Mouse (Mus musculus): ENCODE data around the gene Btrc.

Gene Btrc

DNA sequence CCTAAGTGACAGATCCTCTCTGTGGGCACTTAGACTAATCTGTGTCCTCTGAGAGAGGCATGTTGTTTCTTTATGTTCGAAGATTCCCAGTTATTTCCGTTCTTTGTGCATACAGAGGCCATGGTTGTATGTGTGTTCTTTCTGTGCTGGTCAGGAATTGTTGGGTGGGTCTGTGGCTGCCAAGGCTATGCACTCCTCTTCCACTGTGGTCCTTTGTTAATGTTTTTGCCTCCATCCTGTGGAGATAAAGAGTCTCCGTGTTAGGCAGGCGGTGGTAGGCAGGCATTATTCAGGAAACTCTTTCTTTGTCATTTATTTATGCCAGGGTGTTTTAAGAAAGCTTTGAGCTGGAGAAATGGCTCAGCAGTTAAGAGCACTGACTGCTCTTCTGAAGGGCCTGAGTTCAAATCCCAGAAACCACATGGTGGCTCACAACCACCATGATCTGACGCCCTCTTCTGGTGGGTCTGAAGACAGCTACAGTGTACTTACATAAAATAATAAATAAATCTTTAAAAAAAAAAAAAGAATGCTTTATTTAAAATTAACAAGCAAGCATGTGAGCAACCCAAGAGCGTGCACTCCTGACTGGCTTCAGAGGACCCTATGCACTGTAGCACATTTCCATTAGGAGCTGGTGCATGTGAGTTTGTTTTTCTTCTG, 67.6 kb downstream of the Btrc start:
- DNase-seq: no peak

DNA sequence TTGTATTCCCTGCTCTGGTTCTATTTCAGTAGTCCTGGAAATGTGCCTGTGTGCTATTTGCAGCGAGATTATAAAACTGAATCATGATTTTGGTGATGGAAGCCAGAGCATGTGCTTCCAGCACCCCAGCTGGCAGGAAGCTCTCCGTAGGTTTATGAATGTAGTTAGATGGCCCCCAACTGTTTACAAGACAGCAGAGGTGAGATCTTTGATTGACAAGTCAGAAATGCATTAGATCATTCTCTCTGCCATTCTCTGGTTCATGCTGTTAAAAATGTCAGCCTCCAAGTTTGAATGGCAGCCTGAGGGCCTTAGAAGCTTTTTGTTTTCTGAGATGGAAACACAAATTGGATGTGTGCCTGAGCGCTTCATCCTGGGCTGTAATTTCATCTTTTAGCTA, 68.8 kb downstream of the Btrc start:
- DNase-seq: no peak

DNA sequence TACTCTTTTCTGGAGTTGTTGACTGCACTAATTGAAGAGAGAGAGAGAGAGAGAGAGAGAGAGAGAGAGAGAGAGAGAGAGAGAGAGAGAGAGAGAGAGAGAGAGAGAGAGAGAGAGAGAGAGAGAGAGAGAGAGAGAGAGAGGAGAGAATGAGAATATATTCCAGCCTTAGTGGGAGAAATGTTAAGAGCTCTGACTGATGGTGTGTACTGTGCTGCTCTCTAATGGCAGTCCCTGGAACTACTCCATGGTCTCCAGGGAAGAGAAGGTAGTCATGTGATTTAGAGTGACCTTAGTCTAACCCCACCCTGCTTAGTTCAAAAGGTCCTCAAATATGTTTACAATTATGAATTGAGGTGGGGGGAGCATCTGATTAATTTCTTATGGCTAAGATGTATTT, 72.5 kb downstream of the Btrc start:
- peak in 1 of 2 experiments; percentile 23 for DNase-seq

DNA sequence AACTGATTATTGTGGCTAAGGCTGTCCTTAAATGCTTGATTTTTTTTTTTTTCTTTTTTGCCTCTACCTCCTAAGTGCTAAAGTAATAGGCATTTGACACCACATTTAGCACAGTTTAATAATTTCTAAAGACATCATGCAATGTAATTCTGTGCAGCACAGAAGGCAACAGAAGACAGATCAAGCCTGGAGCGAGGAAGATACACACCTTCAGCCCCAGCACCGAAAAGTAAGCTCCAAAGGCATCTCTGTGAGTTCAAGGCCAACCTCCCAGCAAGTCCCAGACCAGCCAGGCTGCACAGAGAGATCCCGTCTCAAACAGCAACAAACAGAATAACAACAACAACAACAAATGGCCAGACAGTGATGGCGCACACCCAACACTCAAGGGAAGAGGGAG, 73.6 kb downstream of the Btrc start:
- no peak for DNase-seq

DNA sequence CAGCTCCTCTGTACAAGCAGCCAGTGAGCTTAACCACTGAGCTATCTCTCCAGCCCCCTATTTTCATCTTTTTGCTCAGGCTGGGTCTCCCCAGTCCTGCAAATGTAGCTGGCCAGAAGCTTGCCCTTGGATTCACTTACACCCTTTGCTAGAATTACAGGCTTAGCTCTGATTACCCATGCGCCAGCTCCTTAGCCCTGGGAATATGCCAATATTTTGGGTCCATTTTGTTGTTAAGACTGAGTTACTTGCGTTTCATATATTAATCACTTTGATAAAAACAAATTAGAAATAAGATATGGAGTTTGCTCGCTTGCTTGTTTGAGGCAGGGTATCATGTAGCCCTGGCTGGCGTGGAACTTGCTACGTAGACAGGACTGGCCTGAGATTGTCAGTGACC, 74.7 kb downstream of the Btrc start:
- no peak for DNase-seq

DNA sequence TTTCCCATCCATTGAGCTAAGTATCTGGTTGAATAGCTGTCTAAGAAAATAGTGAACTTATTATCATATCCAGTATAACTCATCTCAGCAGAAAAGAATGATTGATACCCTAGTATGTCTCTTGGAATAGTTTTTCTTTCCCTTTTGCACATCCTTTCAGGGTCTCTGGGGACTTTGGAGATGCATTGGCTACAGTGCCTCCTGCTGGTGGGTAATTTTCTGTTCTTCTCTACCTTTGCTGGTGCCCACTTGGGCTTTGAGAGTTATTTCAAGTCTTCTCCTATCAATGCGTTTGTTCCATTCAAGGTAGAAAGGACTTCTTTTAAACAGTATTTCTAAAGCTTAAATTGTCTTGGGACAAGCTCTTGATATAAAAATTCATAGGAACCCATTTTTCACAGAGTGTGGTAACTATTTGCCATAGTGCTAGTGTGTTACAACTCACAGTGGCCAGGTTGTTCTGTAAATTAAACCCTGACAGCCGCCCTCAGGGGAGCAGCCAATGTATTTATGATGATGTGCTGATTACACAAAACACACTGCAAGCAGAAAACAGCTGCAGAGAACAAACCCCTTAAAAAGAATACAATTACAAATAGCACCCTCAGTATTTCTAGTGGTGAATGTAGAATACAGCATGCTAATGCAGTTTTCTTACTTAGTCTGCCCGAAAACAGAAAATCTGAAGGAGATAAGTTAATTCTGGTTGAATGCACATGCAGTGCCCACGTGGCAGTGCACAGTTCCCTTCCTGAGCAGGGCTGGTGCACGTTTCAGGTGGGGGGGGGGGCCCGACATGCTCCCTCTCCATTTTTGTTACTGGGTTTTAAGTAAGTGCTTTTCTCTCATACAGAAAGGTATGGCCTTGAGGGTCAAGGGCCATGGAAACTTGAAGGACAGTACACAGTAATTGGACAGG, 75.7 kb downstream of the Btrc start:
- DNase-seq: no peak

DNA sequence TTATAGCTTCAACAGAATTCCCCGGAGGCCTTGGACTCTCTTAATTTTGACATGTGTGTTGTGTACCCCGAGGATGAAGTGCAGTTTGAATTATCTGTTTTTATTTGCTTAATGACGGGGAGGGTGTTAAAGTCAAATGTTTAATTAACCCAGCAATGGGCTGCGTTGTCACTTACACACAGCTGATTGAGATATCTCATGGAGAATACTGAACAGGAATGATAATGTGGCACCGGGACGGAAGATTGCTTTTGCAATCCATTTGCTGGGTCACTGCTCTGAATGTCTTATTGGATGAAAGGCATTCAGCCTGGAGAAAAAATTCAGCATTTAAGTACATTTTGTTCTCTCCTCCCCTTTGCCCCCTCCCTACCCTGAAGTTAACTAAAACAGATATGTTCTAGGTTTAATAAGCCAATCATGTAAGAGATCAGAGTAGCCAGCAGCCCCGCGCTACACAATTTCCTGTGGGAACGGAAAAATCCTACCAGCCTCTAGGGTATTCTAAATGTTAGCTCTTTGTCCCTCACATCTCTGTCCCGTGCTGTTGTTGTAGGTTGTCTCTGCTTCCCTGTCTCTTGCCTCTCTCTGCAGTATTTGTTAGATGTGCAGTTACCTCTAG, 77.1 kb downstream of the Btrc start:
- no peak for DNase-seq

DNA sequence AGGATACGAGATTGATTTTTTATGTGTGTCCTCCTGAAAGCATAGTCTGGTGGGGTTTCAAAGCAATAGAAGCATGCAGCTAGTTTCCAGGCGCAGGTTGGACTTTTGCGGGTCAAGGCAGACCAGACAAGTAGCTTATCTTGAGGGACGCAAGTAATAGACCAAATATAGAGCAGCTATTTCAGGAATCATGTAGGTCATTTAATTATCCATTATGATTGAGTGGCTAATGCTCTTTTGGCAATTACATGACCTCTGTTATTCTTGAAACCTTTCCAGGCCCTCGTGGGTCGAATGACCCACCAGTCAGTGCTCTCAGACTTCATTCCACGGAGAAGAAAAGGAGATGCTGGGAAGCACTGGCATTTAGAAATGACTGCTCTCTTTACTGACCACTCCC, 78.2 kb downstream of the Btrc start:
- DNase-seq: no peak

DNA sequence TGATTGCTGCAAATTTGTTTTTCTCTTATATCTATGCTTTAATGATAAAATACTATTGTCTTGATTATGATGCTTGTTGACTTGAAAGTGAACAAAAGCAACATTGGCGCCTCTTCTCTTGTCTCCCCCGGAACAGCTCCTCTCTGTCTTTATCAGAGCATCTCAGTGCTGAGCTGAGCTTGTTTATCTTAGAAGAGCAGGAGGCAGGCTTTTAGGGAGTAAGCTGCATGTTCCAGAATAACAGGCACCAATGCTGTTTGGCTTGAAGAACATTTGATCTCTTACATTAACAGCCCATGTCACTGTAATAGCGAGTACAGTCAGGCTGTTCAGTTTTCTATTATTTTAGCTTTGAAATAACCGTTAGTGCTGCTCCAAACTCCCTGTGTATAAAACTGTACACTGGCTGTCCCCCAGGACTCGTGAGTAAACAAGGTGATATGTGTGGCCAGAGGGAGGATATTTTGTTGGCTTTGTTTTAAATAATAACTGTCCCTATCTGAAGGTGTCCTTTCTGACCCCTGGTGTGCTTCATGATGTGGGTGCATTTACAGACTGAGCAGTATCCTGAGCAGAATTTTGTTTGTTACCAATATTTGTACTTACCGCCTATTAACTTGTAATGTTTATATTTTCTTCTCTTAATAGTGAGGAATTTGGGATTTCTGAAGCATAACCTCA, 81.9 kb downstream of the Btrc start:
- DNase-seq: no peak

DNA sequence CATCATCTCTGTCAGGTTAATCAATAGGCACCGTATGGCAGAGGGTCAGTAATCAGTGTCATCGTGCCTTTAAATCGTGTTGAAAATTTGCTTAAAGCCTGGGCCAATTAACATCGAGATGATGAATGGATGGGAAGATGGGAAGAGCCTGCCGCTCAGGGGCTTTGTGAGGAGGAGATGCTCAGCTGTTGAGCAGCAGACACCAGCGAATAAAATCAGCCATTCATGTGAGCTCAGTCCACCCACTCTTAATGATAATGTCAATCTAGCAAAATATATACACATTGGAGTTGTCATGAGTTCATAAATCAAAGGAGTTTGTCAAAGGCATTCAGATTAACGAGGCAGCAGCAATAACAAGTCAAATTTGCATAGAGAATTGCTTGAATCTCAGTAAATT, 83.1 kb downstream of the Btrc start:
- no peak for DNase-seq

DNA sequence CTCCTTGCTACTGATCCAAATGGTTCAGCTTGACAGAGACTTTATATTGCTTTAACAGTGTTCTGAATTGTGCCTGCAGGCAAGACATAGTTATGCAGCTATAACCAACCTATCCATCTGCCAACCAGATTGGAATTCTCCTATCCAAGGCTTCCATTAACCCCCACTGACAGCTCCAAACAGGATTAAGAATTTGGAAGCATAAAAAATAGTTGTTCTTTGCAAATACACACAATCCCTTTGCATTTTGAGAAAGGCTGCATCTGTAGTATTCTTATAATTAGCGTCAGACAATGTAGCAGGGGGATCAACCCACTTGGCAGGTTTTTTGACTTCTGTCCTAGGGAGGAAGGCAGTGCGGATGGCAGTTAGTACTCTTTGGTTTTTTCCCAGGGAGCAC, 83.7 kb downstream of the Btrc start:
- no peak for DNase-seq

DNA sequence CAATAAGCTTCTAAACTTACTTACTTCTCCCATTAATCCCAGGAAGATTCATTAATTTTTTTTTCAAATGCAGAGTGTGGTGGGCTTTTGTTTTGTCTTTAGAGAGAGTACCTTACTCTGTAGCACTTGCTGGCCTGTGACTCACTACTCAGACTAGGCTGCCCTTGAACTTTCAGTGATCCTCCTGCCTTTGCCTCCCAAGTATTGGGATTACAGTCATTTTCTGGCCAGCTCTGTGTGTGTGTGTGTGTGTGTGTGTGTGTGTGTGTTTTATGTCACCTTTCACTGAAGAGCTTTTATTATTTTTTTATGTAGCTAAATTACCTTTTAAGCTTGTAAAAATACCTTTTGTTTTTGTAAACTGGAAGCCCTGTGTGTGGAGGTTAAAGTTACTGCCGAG, 84.4 kb downstream of the Btrc start:
- no peak for DNase-seq

DNA sequence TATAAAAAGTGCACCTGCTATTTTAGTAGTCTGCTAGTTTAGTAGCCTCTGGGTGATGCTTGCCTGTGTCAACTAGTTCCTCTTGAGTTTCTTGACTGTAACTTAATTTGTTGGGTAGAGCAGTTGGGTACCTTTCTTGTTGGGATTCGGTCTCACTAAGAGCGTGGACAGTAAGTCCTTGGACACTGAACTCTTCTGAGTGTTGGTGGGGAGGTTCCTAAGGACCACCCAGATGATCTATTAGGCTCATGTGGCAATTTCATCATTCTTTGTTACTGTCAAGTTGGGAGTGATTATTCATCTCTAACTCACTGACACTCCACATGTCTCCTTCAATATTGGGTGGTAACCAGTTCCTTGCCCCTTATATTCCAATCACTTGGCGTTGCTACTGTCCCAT, 90.9 kb downstream of the Btrc start:
- DNase-seq: no peak

DNA sequence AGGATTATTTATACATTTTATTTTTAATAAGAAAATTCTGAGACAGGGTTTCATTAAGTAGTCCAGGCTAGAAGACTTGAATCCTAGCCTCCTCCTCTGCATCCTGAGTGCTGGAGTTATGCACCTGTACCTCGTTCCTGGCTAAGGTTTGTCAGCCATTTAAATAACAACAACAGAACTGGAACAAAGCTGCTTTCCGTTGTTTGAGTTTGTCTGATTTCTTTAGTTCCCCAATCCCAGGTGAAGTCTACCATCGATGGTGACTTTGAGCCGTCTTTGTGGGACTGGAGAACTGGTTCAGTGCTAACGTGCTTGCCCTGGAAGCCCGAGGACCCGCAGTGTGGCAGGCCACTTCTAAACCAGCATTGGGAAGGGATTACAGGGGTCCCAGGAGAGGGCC, 93.4 kb downstream of the Btrc start:
- no peak for DNase-seq

DNA sequence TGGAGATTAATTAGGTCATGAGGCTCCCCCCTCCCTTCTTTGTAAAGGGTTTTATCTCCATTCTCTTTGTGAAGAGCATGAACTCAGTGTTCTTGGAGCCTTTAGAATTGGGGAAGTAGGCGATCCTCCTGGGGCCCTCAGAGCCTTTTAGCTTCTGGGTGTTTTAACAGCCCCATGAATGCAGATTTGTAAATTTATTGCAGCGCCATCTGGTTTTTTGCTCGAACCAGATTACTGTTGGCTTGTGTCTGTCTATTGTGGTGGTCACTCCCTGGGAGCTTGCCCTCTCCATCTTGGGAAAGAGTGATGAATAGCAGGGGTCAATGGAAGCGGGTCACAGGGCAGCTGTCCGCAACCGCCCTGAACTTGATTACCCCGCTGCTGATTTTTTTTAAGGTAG, 95.2 kb downstream of the Btrc start:
- no peak for DNase-seq

DNA sequence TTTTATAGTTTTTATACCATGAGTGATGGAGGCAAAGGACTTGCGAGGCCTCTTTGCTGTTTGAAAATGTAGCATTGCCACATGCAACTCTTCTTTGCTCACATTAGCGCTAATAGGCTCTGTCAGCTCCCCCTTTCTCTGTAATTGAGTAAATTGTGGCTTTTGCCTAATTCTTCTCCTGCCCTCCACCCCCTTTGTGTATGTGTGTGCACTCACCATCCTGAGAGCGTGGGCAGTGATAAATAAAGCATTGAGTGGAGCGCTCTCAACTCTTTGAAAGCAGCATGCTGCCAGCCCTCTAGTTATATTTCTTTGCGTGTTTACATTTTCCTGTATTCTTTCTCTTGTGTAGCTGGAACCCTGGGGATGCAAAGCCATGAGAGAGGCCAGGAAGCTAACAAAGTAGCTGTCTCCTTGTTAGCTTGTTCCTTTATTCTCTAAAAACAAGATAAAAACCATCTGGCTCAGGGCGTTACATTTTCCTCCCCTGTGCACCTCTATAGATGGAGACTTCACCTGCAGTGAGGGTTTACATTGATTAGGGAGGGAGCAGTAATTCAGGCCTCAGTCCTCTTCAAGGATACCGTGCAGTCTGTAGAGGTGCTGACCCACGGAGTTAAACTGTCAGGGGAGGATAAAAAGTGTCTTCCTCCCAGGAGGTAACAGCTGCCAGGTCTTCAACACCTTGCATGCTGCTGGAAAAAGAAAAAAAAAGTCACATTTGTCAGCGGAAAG, 96.6 kb downstream of the Btrc start:
- DNase-seq: no peak

DNA sequence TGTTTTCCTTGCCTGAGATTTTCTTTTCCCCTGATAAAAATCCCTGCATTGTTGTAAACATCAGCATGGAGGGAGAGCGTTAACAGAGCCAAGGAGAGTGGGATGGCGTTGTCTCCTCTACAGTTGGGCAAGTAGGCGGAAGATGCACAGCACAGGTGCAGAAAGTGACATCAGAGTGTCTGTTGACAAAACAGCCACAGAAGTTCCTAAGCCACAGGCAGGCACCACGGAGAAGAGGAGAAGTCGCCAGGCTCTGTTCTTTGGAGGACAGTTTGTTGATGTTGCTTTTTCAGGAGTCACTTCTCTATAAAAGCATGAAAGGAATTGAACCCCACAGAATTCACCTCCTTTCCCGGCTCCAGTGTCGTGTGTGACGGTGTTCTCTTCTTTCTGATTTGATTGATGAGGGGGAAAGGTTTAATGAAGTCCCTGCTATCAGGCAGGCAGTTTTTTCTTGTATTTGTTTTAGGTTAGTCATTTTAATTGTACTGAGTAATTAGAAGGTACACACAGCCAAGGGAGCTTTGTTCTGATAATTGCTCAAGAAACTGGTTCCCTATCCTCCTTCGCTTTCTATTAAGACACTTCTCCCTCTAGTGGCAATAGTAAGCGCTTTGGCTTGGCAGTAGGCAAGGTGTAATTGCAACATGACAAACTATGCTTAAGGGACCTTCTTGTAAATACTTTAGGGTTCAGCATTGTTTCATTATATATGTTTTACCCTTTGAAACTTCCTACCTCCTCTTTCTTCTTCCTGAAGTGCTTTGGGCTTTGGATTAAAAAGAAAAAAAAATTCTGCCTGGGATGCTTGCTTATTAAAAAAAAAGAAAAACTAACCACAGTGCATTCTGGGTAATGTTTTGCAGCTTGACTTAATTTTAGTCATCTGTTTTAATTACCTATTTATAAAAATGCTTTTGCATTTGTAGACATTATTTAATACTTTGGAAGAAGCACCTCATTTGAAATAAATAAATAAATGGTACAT, 97.5 kb downstream of the Btrc start:
- peak in 1 of 2 experiments; percentile 24 for DNase-seq

DNA sequence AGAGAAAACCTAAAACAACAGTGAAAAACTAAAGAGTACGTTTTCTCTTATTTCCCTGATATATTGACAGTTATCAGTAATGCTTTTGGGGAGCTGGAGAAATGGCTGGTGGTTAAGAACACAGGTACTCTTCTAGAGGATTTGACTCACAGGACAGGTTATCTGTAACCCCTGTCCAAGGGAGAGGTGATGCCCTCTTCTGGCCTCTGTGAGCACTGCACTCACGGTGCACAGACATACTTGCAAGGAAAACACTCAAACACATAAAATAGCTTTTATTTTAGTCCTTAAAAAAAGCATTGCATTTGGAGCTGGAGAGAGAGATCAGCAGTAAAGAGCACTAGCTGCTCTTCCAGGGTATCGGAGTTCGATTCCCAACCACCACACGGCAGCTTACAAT, 106.2 kb downstream of the Btrc start:
- no peak for DNase-seq

DNA sequence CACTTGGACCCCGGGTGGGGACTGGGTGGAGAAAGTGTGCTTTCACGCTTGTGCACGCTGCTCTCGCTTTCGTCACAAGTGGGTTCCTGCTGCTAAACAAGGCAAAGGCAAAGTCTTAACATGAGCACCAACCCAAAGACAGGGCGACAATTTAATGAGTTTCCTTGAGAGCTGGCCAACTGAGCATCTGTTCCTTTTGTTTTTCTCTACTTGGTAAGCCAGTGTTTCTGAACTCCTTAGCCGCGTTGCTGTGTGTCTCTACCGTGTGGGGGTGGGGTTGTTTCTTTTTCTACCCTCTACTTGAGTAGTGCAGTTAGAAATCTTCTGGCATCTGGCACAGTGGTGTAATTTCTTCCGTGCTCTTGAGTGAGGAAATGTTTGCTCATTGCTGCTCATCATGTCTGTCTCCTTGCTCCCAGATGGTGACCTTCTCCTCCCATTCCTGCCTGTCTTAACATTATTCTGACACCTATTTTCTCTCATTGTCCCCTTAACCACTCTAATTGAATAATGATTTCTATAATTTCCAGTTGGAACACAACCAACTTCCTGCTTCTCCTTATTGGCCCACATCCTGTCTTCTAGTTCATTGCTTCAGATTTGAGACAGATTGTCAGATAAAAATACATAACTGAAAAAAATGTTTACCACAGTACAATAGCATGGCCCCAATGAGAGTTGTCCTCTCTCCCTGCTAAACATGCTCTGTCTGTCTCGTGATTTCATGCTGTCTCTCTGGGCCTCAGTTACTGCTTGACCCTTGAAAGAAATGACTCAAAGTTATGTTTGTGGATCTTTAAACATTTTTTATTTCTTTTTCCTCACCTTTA, 109.4 kb downstream of the Btrc start:
- DNase-seq: peak in 1 of 2 experiments; percentile 25

DNA sequence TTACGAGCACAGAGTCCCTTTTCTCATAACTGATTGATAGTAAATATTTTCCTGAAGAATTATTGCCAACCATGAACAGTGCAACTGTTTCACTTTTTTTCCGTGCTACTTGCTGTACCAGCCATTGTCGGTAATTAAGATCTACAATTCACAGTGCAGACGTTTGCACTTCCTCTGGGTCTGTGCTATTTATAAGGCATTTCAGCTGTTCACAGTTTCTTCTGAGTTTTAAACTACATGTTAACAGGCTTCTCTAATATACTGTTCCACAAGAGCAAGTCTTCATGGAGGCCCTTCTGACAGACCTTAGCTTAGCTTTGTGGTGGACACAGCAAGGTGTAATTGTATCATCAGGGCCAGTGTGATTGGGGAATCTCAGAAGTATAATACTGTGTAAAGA, 111.2 kb downstream of the Btrc start:
- no peak for DNase-seq

All from thymus, adult 18-20 months (tissue).